Mouse (Mus musculus): ENCODE measurements around the gene Rabgap1.

DNA sequence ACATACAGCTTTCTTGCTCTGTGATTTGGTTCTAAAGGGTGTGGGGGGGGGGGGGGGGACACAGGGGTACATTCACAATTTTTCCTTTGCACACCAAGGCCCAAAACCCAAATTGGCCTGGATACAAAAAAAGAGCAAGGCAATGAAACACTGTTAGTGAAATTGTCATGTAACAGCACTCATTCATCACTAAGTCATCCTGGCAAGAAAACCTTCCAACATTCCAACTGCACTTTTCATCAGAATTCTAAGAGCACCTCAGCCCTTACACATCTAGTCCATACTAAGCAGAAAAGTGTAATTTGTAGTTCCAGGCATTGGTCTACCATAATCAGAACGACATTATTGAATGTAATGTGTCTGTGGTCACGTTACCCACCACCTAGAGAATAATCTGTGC, 129.1 kb downstream of the Rabgap1 start:
- no peak for TF ChIP-seq CTCF (IDR thresholded peaks at IDR 0.05; ENCODE audit: low read depth)
- no peak for TF ChIP-seq EP300 (IDR thresholded peaks at IDR 0.05; ENCODE audit: low read depth)
